Mouse (Mus musculus): ENCODE results near the gene Scin.

The Scin gene

GRCm38 (mm10) chr12:40027444-40027843, 106.6 kb downstream of the Scin start:
- no peak for DNase-seq (ENCODE audit: low spot score in 2 of 2)

GRCm38 (mm10) chr12:40023918-40024317, 110.1 kb downstream of the Scin start:
- DNase-seq (ENCODE audit: low spot score in 2 of 2) = no peak

DNA sequence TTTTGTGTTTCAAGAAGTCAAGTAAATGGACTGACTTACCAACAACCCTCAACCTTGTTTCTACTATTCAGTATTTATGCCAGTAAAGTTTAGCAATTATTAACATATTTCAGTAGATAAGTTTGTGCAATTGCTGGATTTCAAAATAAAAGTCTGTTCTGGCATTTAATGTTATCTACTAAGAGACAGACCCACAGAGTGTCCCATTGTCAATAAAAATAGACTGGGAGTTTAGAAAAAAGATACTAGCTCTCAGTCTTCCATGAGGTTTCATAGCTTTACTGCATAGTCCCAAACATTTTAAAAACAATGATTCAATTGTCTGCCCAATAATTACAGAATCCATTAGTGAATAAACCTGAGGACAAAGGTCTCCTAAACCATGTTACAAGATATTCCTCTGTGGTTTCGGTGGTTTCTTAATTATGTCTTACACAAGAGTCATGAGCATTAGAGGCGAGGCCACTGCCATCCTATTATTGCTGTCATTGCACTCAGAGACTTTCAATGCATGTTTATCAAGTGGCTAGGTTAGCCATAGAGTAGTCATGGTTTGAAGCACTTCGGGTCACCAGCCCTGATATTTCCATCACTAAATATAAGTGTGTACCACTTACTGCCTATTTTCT, 110.9 kb downstream of the Scin start:
- DNase-seq (ENCODE audit: low spot score in 2 of 2) = no peak

DNA sequence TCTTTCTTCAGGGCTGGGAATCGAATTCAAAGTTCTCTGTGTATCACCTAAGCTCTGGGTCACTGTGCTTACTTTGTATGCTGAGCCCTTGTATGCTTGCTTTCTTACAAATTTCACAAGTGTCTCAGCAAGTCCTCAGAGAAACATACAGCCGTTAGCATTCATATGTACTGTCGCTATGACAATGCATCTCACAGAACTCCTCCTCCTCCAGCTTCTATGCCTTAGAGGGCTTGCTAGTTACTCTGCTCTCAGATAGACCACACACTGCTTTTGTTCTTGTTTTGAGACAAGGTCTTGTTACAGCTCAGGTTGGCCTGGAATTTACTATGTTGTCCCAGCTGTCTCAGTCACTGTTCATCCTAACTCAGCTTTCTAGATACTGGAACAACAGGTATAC, 111.7 kb downstream of the Scin start:
- DNase-seq (ENCODE audit: low spot score in 2 of 2) = no peak

DNA sequence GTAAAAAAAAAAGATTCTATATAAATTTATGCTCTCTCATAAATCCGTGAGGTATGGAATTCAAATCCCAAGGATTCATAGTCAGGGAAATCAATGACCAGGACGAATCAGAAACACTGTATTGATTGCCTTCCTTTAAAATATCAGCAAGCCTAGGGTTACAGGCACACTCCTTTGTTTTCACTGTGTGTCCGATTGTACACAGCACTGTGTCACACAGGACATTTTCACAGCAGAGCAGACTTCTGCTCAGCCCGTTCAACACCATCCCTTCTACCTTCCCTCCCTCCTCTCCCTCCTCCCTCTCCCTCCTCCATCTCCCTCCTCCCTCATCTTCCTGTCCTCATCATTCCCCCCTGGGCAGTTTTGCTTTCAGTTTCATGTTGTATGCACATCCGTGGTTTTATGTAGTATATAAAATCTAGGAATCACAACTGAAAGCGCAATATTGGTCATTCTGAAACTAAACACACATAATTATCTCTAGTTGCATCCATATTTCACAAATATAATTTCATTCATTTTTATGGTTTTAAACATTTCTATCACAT, 116.0 kb downstream of the Scin start:
- no peak for DNase-seq (ENCODE audit: low spot score in 2 of 2)

DNA sequence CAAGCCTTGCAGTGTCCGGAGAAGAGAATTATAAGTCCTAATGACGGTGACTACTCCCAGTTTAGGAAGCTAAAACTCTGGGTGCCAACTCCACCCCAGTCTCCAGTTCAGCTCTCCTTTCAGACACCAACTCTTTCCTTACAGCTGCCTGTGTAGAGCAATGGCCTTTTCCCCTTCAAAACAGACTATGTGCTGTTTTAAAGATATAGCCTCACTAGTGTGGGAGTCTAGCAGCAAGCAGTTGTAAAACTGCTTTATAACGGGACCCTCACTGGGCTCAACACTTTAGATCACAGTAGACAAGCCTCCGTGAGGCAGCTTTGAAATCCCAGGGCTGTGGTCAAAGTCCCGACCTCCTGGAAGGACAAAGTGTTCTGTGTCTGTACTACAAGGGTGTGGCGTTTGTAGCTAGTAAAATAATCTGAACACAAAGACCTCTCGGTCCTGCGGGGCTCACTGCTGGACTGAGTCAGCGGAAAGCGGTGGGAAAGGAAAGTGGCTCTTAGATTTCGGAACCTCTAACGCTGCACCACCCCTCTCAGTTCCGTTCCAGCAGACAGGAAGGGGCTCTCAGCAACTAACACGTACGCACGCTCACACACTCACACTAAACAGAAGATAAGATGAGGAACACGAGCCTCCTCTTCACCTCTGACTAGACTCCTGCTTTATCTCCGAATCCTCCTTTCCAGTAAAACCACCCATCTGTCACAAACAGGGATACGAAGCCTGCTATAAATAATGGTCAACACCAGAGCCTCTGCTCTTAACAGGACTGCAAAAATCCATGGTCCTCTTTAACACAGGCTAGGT, 117.2 kb downstream of the Scin start:
- peak; percentile 16 to 45 for DNase-seq (ENCODE audit: low spot score in 2 of 2)

DNA sequence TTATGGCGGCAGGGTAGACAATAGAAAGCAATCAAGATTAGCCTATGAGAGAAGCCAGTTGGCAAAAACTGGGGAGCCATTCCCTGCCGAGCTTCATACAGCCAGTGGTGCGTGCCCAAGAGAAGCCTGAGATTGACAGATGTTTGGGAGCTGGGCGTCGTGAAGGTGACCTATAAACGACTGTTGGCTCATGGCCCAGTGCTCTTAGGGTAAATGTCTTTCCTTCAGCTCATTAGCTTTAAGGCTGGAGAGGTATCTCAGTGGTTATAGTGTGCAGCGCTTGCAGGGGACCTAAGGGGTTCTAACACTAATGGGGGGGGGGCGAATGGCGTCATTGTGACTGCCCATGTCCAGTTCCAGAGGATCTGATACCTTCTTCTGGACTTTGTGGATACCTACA, 118.0 kb downstream of the Scin start:
- no peak for DNase-seq (ENCODE audit: low spot score in 2 of 2)

- DNase-seq (ENCODE audit: low spot score in 2 of 2) = no peak
Measured at GRCm38 (mm10) chr12:40009866-40010265, 124.2 kb downstream of the Scin start.

Measured in thymus, postnatal 10 days (tissue).